Mouse (Mus musculus) embryonic fibroblast, embryonic 13.5 days (primary cell): ENCODE measurements around the gene Fuz.

ENCODE experiments used
- CTCF ChIP-seq: IDR thresholded peaks from 2 replicates; pipeline ENCODE4 v1.5.1; 2011; ENCODE audit warnings: mild to moderate bottlenecking, control low read depth, low read length, moderate library complexity, borderline replicate concordance; ENCODE audit not compliant: insufficient read depth
- POLR2A ChIP-seq: IDR thresholded peaks from 2 replicates; pipeline ENCODE4 v1.6.1; 2011; ENCODE audit warnings: low read depth, mild to moderate bottlenecking, control low read depth, low read length, moderate library complexity

DNA sequence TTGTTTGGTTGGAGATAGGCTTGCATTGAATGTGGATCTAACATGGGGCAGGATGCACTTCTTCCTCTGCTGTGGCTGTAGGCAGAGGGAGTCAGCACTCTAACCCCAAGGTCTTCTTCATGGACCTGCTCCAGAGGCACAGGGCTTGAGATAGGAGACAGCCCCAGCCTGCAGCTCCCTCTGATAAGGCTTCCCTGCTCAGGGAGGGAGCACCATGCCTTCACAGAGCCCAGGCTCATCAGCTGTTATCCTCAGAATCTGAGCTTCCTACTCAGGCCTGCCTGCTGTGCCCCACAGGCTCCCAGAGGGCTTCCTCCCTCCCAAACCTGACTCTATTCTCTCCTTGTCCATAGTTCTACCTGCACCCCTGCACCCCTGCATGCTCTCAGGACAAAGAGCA lies 26.7 kb downstream of the Fuz start:
- TF ChIP-seq POLR2A: no peak
- TF ChIP-seq CTCF: no peak
